In the genomic region with DNA sequence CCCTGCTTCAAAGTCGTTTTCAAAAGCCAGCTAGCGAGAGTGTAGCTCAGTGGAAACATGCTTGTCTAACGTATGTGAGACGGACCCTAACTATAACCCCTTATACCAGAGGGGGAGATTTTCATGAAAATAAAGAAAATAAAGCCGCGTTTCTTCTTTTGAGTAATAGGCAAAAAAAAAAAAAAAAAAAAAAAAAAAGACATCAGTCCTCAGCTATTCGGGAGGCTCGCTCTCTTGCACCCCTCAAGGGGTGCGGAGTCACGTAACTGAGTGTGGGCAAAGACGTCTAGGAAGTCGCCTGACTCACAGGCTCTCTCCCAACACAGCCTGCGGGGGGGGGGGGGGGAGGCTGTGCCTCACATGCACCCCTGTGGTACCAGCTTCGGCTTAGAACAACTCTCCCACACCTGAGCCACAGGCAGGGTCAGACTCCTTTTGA, we compare ENCODE assay signal across 8 mouse cellular contexts. TPM values are rescaled to one million over a fixed set of nuclear protein-coding genes. Genes with fewer than 3 reads are reported as not detected.
DNase-seq lines count a peak whose midpoint lies in the region; ATAC-seq and TF ChIP-seq lines count a peak whose summit lies in the region.

No protein-coding gene starts in this region.

- peak overlapping the region; percentile 88 for H3K4me2 ChIP-seq in forebrain, embryonic 16.5 days (ENCODE audit: low read length)

- intact Hi-C loops in gastrocnemius, adult 2 months (cut with DNase I) = loop anchor here (5.0 to 10.0 kb wide), 4 partner anchors 71 to 422 kb away; a partner anchor contains a TSS

- peaks cover 18% of the 10 kb centered on the region for H3K4me1 ChIP-seq in forebrain, embryonic 16.5 days (replicated peaks; ENCODE audit: control insufficient read depth, insufficient read depth, low read length)

- H3K4me3 ChIP-seq in gastrocnemius, adult 2 months = peak overlapping the region; percentile 92
- peak overlapping the region; percentile 85 for H3K4me3 ChIP-seq in forebrain, embryonic 16.5 days (replicated peaks; ENCODE audit: low read length)
- peak overlapping the region; percentile 52 for H3K4me3 ChIP-seq in macrophage (ENCODE audit: inconsistent target)

- ATAC-seq in forebrain, embryonic 16.5 days = no peak

- WGBS in forebrain, embryonic 16.5 days = 50% methylated on average over 13 of the region's 14 CpGs
- 29% methylated on average over 12 of the region's 14 CpGs for WGBS in macrophage (ENCODE audit: missing documents)

- no peak for TF ChIP-seq CTCF in gastrocnemius, adult 2 months (IDR thresholded peaks at IDR 0.05)

- peaks cover 20% of the 10 kb centered on the region for H3K36me3 ChIP-seq in forebrain, embryonic 16.5 days (ENCODE audit: control insufficient read depth, insufficient read depth)
- H3K36me3 ChIP-seq in macrophage (ENCODE audit: inconsistent target) = peaks cover 27% of the 10 kb centered on the region

- peaks cover 26% of the 10 kb centered on the region for H3K79me2 ChIP-seq in macrophage (ENCODE audit: inconsistent target)

- no peaks in the 10 kb centered on the region for H3K9me3 ChIP-seq in forebrain, embryonic 16.5 days (ENCODE audit: control insufficient read depth, low read length)

- peak overlapping the region; percentile 96 for H3K9ac ChIP-seq in forebrain, embryonic 16.5 days (replicated peaks; ENCODE audit: low read depth, low read length)

- H3K27ac ChIP-seq in gastrocnemius, adult 2 months = peak overlapping the region; percentile 94
- H3K27ac ChIP-seq in forebrain, embryonic 16.5 days (ENCODE audit: low read length) = peak overlapping the region; percentile 94
- H3K27ac ChIP-seq in macrophage = peak overlapping the region; percentile 60

- no peaks in the 10 kb centered on the region for H3K27me3 ChIP-seq in forebrain, embryonic 16.5 days (replicated peaks; ENCODE audit: control insufficient read depth, insufficient read depth, low read length)

- no peak for DNase-seq in gastrocnemius, adult 2 months
- DNase-seq in gastrocnemius, adult 8-10 months (ENCODE audit: low spot score in 2 of 2) = no peak
- DNase-seq in CD4-positive helper T cell, adult 2 months (ENCODE audit: low read depth, low spot score) = peak; percentile 77
- DNase-seq in ovary, adult 18-20 months (ENCODE audit: low spot score) = no peak
- DNase-seq in adipocyte (ENCODE audit: low spot score) = no peak
- DNase-seq in gastrocnemius, postnatal 10 days = no peak

RNA-seq across cellular contexts. Expression of a gene that starts 1.3 kb away (rescaled TPM):
- 10 to 100 TPM; 22.4 to 23.9 TPM for total RNA-seq in gastrocnemius, adult 2 months (2021)
- 10 to 100 TPM; 21.1 to 24.8 (median 23.4) TPM for total RNA-seq in gastrocnemius, adult 8-10 months (2022)
- 21.3 and 26.4 TPM in 2 replicates for polyA plus RNA-seq in forebrain, embryonic 16.5 days (2015; fragmentation: Nextera tagmentation; extraction: Ambion mirVana)
- total RNA-seq in macrophage (2018; cell fraction: chromatin; rRNA removed) = 100 to 1,000 TPM in 20 of 26 experiments, 10 to 100 TPM in 6; 46.6 to 230 (median 141) TPM
- 10 to 100 TPM; 19.5 to 49.6 (median 31.5) TPM for total RNA-seq in macrophage (2018; cell fraction: cytosol; rRNA removed)
- total RNA-seq in macrophage (2018; cell fraction: nucleus; rRNA removed) = 100 to 1,000 TPM in 8 of 26 experiments, 10 to 100 TPM in 18; 55.5 to 127 (median 91.5) TPM
- polyA plus RNA-seq in macrophage (2018) = 18.9 to 36.2 TPM (median 32.4 TPM) in 3 replicates
- 10 to 100 TPM; 23.2 to 30.1 TPM for total RNA-seq in gastrocnemius, postnatal 10 days (2021)

RNA-seq across cellular contexts. Expression of a gene that starts 35.3 kb away (rescaled TPM):
- 10 to 100 TPM; 30.9 to 84.2 TPM for total RNA-seq in gastrocnemius, adult 2 months (2021)
- 10 to 100 TPM; 24.6 to 33.6 (median 29.1) TPM for total RNA-seq in gastrocnemius, adult 8-10 months (2022)
- 0.30 TPM in 1 of 2 replicates, not detected in the other for polyA plus RNA-seq in forebrain, embryonic 16.5 days (2015; fragmentation: Nextera tagmentation; extraction: Ambion mirVana)
- 1 to 10 TPM in 10 of 26 experiments, under 1 TPM in 3, not detected in 13; 0.33 to 2.5 (median 1.4) TPM for total RNA-seq in macrophage (2018; cell fraction: chromatin; rRNA removed)
- total RNA-seq in macrophage (2018; cell fraction: cytosol; rRNA removed) = 1 to 10 TPM in 12 of 26 experiments, under 1 TPM in 3, not detected in 11; 0.05 to 3.0 (median 2.1) TPM
- total RNA-seq in macrophage (2018; cell fraction: nucleus; rRNA removed) = 1 to 10 TPM in 12 of 26 experiments, under 1 TPM in 1, not detected in 13; 0.77 to 3.2 (median 1.9) TPM
- not detected in 3 replicates for polyA plus RNA-seq in macrophage (2018)
- total RNA-seq in gastrocnemius, postnatal 10 days (2021) = 10 to 100 TPM; 63.5 to 81.2 TPM
